Mouse (Mus musculus) liver, embryonic 15.5 days (tissue): ENCODE results near the gene Tcta. TPM values are rescaled to one million over a fixed set of nuclear protein-coding genes. Genes with fewer than 3 reads are reported as not detected.

Experiments used
- ATAC-seq: fragments of 200-750 bp; cut with Nextera tagmentation; 2 replicates; pipeline ENCODE4 v1.8.0; 2017; ENCODE audit warnings: moderate number of reproducible peaks, mild to moderate bottlenecking, moderate library complexity; ENCODE audit not compliant: insufficient read depth
- H3K27ac ChIP-seq: fragments of 300-500 bp; sonication (generic); replicated peaks from 2 replicates; pipeline ENCODE4 v1.5.1; 2015; ENCODE audit warnings: mild to moderate bottlenecking, inconsistent platforms
- H3K27me3 ChIP-seq: fragments of 300-500 bp; sonication (generic); 2 replicates; pipeline ENCODE4 v1.6.1; 2015; ENCODE audit warnings: mild to moderate bottlenecking, inconsistent platforms
- H3K36me3 ChIP-seq: fragments of 300-500 bp; sonication (generic); replicated peaks from 2 replicates; pipeline ENCODE4 v1.6.1; 2015; ENCODE audit warnings: moderate library complexity, mild to moderate bottlenecking, inconsistent platforms
- H3K4me1 ChIP-seq: fragments of 300-500 bp; sonication (generic); replicated peaks from 2 replicates; pipeline ENCODE4 v1.6.1; 2015; ENCODE audit warnings: inconsistent platforms
- H3K4me2 ChIP-seq: fragments of 300-500 bp; sonication (generic); 2 replicates; pipeline ENCODE4 v1.6.1; 2015; ENCODE audit warnings: moderate library complexity, mild to moderate bottlenecking, inconsistent platforms
- H3K4me3 ChIP-seq: fragments of 300-500 bp; sonication (generic); replicated peaks from 2 replicates; pipeline ENCODE4 v1.5.1; 2015; ENCODE audit warnings: mild to moderate bottlenecking, inconsistent platforms
- H3K9ac ChIP-seq: fragments of 300-500 bp; sonication (generic); 2 replicates; pipeline ENCODE4 v1.6.1; 2015; ENCODE audit warnings: moderate library complexity, mild to moderate bottlenecking, inconsistent platforms
- H3K9me3 ChIP-seq: fragments of 300-500 bp; sonication (generic); replicated peaks from 2 replicates; pipeline ENCODE4 v1.6.1; 2016; ENCODE audit warnings: inconsistent platforms
- WGBS: fragments of 180-500 bp; shearing (Covaris S2); methylation state at CpG from one replicate; pipeline ENCODE4 v1.1.7; 2015; ENCODE audit warnings: mixed read lengths; ENCODE audit not compliant: insufficient replicate concordance; 5-methylcytosine and 5-hydroxymethylcytosine counted together
- polyA plus RNA-seq: library from polyadenylated mRNA; unstranded; fragments of >200 nt; fragmentation: Nextera tagmentation; extraction: Ambion mirVana; gene quantifications from 2 replicates; pipeline ENCODE4 v1.2.1, GENCODE M21; 2015

The Tcta gene
- polyA plus RNA-seq, 1 experiment from 2014 or later: 14.1 TPM

GRCm38 (mm10) chr9:108308141-108308540, 2.2 kb upstream of the Tcta start:
- Histone ChIP-seq H3K27ac (peak overlapping the region; percentile 73), H3K4me1 (peaks cover 64% of the 10 kb centered on the region), H3K9ac (peak overlapping the region; percentile 58), H3K4me3 (peak overlapping the region; percentile 85), H3K4me2 (peak overlapping the region; percentile 90), H3K9me3 (no peaks in the 10 kb centered on the region), H3K36me3 (peaks cover 37% of the 10 kb centered on the region), H3K27me3 (no peaks in the 10 kb centered on the region)
- 28% methylated on average over 2 of the region's 2 CpGs for WGBS
- ATAC-seq: no peak

- peak overlapping the region; percentile 100 for H3K9ac ChIP-seq
- peak overlapping the region; percentile 100 for H3K27ac ChIP-seq
- H3K36me3 ChIP-seq: peaks cover 42% of the 10 kb centered on the region
- no peaks in the 10 kb centered on the region for H3K9me3 ChIP-seq
- WGBS: 5% methylated on average over 12 of the region's 12 CpGs
- peaks cover 70% of the 10 kb centered on the region for H3K4me1 ChIP-seq
- peak overlapping the region; percentile 90 for H3K4me2 ChIP-seq
- peak overlapping the region; percentile 85 for H3K4me3 ChIP-seq
- no peaks in the 10 kb centered on the region for H3K27me3 ChIP-seq
- ATAC-seq: no peak
These were observed 1.3 kb upstream of the Tcta start for GRCm38 (mm10) chr9:108307021-108307807.

GRCm38 (mm10) chr9:108306571-108306980, 616 bp upstream of the Tcta start:
- Histone ChIP-seq H3K4me2 (peak overlapping the region; percentile 90), H3K4me3 (peak overlapping the region; percentile 85), H3K27me3 (no peaks in the 10 kb centered on the region), H3K9ac (peak overlapping the region; percentile 100), H3K9me3 (no peaks in the 10 kb centered on the region), H3K27ac (peak overlapping the region; percentile 100), H3K36me3 (peaks cover 37% of the 10 kb centered on the region), H3K4me1 (peaks cover 64% of the 10 kb centered on the region)
- ATAC-seq: peak; percentile 78
- WGBS: under 1% methylated on average over 51 of the region's 51 CpGs

GRCm38 (mm10) chr9:108305170-108305569, 790 bp downstream of the Tcta start:
- Histone ChIP-seq H3K9ac (peak overlapping the region; percentile 85), H3K9me3 (no peaks in the 10 kb centered on the region), H3K4me2 (peak overlapping the region; percentile 90), H3K27ac (peak overlapping the region; percentile 100), H3K4me1 (peaks cover 62% of the 10 kb centered on the region), H3K4me3 (peak overlapping the region; percentile 85), H3K27me3 (no peaks in the 10 kb centered on the region), H3K36me3 (peaks cover 36% of the 10 kb centered on the region)
- no peak for ATAC-seq
- WGBS: 3% methylated on average over 1 of the region's 1 CpGs

- Histone ChIP-seq H3K4me3 (peak overlapping the region; percentile 85), H3K4me1 (peaks cover 57% of the 10 kb centered on the region), H3K4me2 (peak overlapping the region; percentile 90), H3K27me3 (no peaks in the 10 kb centered on the region), H3K9me3 (no peaks in the 10 kb centered on the region), H3K9ac (peak overlapping the region; percentile 85), H3K36me3 (peaks cover 31% of the 10 kb centered on the region), H3K27ac (peak overlapping the region; percentile 100)
- ATAC-seq: no peak
- WGBS: 31% methylated on average over 4 of the region's 4 CpGs
These were observed 1.2 kb downstream of the Tcta start for GRCm38 (mm10) chr9:108304716-108305115.

GRCm38 (mm10) chr9:108301853-108302252, 4.1 kb downstream of the Tcta start:
- peaks cover 36% of the 10 kb centered on the region for H3K4me1 ChIP-seq
- no peaks in the 10 kb centered on the region for H3K9me3 ChIP-seq
- peaks cover 29% of the 10 kb centered on the region for H3K36me3 ChIP-seq
- no peak for ATAC-seq
- no peak overlapping the region for H3K4me3 ChIP-seq
- no peaks in the 10 kb centered on the region for H3K27me3 ChIP-seq
- 63% methylated on average over 3 of the region's 3 CpGs for WGBS
- H3K4me2 ChIP-seq: no peak overlapping the region
- 0 out of 2 replicates have a peak overlapping the region, but pooled peaks have one; percentile 53 for H3K27ac ChIP-seq
- no peak overlapping the region for H3K9ac ChIP-seq

GRCm38 (mm10) chr9:108296453-108297355, 9.3 kb downstream of the Tcta start, which contains the start of gene Amt:
Gene Amt (plus strand): TSS chr9:108296853.
- peak; percentile 75 for ATAC-seq
- H3K4me3 ChIP-seq: peak within 1 kb of the TSS; percentile 20
- no peak within 1 kb of the TSS for H3K9ac ChIP-seq
- 47% methylated on average over 18 of the region's 18 CpGs for WGBS
- H3K9me3 ChIP-seq: no peaks in the 10 kb centered on the region
- H3K27me3 ChIP-seq: no peaks in the 10 kb centered on the region; the same call in 1 of the 2 replicates
- H3K4me1 ChIP-seq: peaks cover 19% of the 10 kb centered on the region; the same call in 1 of the 2 replicates
- peaks cover 10% of the 10 kb centered on the region; the same call in 1 of the 2 replicates for H3K36me3 ChIP-seq
- H3K27ac ChIP-seq: peak within 1 kb of the TSS; percentile 74
- H3K4me2 ChIP-seq: peak within 1 kb of the TSS; percentile 36

- H3K9me3 ChIP-seq: no peaks in the 10 kb centered on the region
- no peaks in the 10 kb centered on the region; the same call in 1 of the 2 replicates for H3K27me3 ChIP-seq
- peak overlapping the region; percentile 66 for H3K4me3 ChIP-seq
- ATAC-seq: no peak
- peak overlapping the region; percentile 51 for H3K27ac ChIP-seq
- peak overlapping the region; percentile 84 for H3K4me2 ChIP-seq
- 53% methylated on average over 6 of the region's 6 CpGs for WGBS
- peak overlapping the region; percentile 30; the same call in 1 of the 2 replicates for H3K9ac ChIP-seq
- peaks cover 29% of the 10 kb centered on the region for H3K4me1 ChIP-seq
- no peaks in the 10 kb centered on the region for H3K36me3 ChIP-seq
These were observed 15.2 kb downstream of the Tcta start for GRCm38 (mm10) chr9:108290773-108291172.

- Histone ChIP-seq H3K4me1 (peaks cover 26% of the 10 kb centered on the region), H3K36me3 (no peaks in the 10 kb centered on the region), H3K9ac (peak within 1 kb of the TSS; percentile 66), H3K4me2 (peak within 1 kb of the TSS; percentile 84), H3K27ac (peak within 1 kb of the TSS; percentile 79), H3K27me3 (no peaks in the 10 kb centered on the region; the same call in 1 of the 2 replicates), H3K9me3 (no peaks in the 10 kb centered on the region), H3K4me3 (peak within 1 kb of the TSS; percentile 66)
- peak; percentile 99 for ATAC-seq
- under 1% methylated on average over 32 of the region's 32 CpGs for WGBS
These were observed 15.8 kb downstream of the Tcta start, which contains the start of gene Nicn1 for GRCm38 (mm10) chr9:108290016-108290750. Gene Nicn1 (plus strand): TSS chr9:108290429.

- Histone ChIP-seq H3K9ac (0 out of 2 replicates have a peak overlapping the region, but pooled peaks have one; percentile 66), H3K4me1 (peaks cover 29% of the 10 kb centered on the region), H3K27me3 (no peaks in the 10 kb centered on the region; the same call in 1 of the 2 replicates), H3K9me3 (no peaks in the 10 kb centered on the region), H3K36me3 (no peaks in the 10 kb centered on the region), H3K4me3 (peak overlapping the region; percentile 66), H3K4me2 (peak overlapping the region; percentile 84), H3K27ac (0 out of 2 replicates have a peak overlapping the region, but pooled peaks have one; percentile 79)
- no peak for ATAC-seq
- WGBS: 52% methylated on average over 2 of the region's 2 CpGs
These were observed 16.6 kb downstream of the Tcta start for GRCm38 (mm10) chr9:108289347-108289746.
